Mouse (Mus musculus) myocyte (in vitro differentiated cells): ENCODE results near the gene Ubxn1.

Experiments
- CEBPB ChIP-seq: IDR thresholded peaks from 2 replicates; pipeline ENCODE4 v1.6.1; 2011; ENCODE audit warnings: mild to moderate bottlenecking, moderate library complexity; ENCODE audit not compliant: poor library complexity, insufficient read depth, severe bottlenecking
- E2F4 ChIP-seq: IDR thresholded peaks from one replicate; pipeline ENCODE4 v1.6.1; 2011; ENCODE audit warnings: mild to moderate bottlenecking, control low read depth, moderate library complexity; ENCODE audit not compliant: insufficient read depth
- MAX ChIP-seq: IDR thresholded peaks from one replicate; pipeline ENCODE4 v1.6.1; 2011; ENCODE audit warnings: low read depth, mild to moderate bottlenecking, control low read depth
- MYOD1 ChIP-seq, 3 experiments: IDR thresholded peaks; one replicate each; pipeline ENCODE4 v1.6.1; 2011; ENCODE audit warnings: control low read depth in 2 of 3, low read depth in 2 of 3, mild to moderate bottlenecking in 2 of 3, moderate library complexity in 1 of 3; ENCODE audit not compliant: insufficient read length in 2 of 3, control insufficient read depth in 1 of 3
- MYOG ChIP-seq, 3 experiments: IDR thresholded peaks; one replicate each; pipeline ENCODE4 v1.6.1; 2011; ENCODE audit warnings: control low read depth in 2 of 3, low read depth in 2 of 3, mild to moderate bottlenecking in 2 of 3; ENCODE audit not compliant: insufficient read length in 2 of 3, control insufficient read depth in 1 of 3, insufficient read depth in 1 of 3
- POLR2A ChIP-seq: IDR thresholded peaks from one replicate; pipeline ENCODE4 v1.6.1; 2011; ENCODE audit warnings: low read depth, mild to moderate bottlenecking, control low read depth, moderate library complexity; ENCODE audit not compliant: insufficient read length
- POLR2AphosphoS2 ChIP-seq: IDR thresholded peaks from one replicate; pipeline ENCODE4 v1.6.1; 2011; ENCODE audit warnings: low read depth, control low read depth; ENCODE audit not compliant: insufficient read length
- REST ChIP-seq: IDR thresholded peaks from one replicate; pipeline ENCODE4 v1.6.1; 2011; ENCODE audit warnings: mild to moderate bottlenecking, control low read depth, moderate library complexity; ENCODE audit not compliant: insufficient read depth, insufficient read length
- SRF ChIP-seq: IDR thresholded peaks from one replicate; pipeline ENCODE4 v1.6.1; 2011; ENCODE audit warnings: low read depth; ENCODE audit not compliant: control insufficient read depth, insufficient read length
- TCF12 ChIP-seq: IDR thresholded peaks from one replicate; pipeline ENCODE4 v1.6.1; 2011; ENCODE audit warnings: mild to moderate bottlenecking, control low read depth; ENCODE audit not compliant: poor library complexity, insufficient read depth, severe bottlenecking
- TCF3 ChIP-seq: IDR thresholded peaks from one replicate; pipeline ENCODE4 v1.6.1; 2011; ENCODE audit warnings: low read depth, control low read depth; ENCODE audit not compliant: insufficient read length
- USF1 ChIP-seq: IDR thresholded peaks from one replicate; pipeline ENCODE4 v1.6.1; 2011; ENCODE audit warnings: low read depth, mild to moderate bottlenecking, control low read depth, moderate library complexity

- TF ChIP-seq MAX (no peak), MYOD1 (IDR thresholded peaks at IDR 0.05; ENCODE audit: control insufficient read depth in 1 of 3, insufficient read length in 2 of 3, low read depth in 2 of 3) (no peak), POLR2AphosphoS2 (peak; percentile 41), SRF (peak; percentile 24), POLR2A (peak; percentile 63), REST (no peak), E2F4 (peak; percentile 12), USF1 (peak; percentile 100), TCF3 (no peak), TCF12 (no peak), MYOG (IDR thresholded peaks at IDR 0.05; ENCODE audit: control insufficient read depth in 1 of 3, insufficient read depth in 1 of 3, insufficient read length in 2 of 3, low read depth in 2 of 3) (peak in 1 of 3 experiments; percentile 19), CEBPB (no peak)
These were observed at the start of gene Ubxn1 for GRCm38 (mm10) chr19:8871267-8872186.
